Mouse (Mus musculus): ENCODE data around the gene Smim22.

DNA sequence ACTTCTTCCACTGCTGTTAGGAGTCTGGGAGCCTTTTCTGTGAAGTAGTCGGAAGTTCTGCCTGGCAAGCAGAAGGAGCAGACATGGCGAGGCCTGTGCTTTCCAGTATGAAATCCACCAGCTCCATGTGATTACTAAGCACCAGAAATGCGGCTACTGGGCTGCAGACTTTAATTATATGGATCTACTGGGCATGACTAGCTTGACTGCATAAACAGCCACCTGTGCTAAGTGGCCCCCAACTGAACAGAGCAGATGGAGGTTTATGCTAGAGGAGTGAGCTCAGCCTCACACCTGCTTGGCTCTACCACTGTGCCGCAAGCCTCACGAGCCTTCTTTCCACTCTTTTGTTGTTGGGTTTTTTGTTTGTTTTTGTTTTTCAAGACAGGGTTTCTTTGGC lies 32.6 kb upstream of the Smim22 start:
- TF ChIP-seq CTCF (IDR thresholded peaks at IDR 0.05; ENCODE audit: low read depth, low read length) (no peak), TAL1 (conservative IDR thresholded peaks at IDR 0.05; ENCODE audit: low read depth, low read length) (no peak)
